Mouse (Mus musculus) midbrain, postnatal 0 days (tissue): ENCODE results near the gene Tdp1. TPM values are rescaled to one million over a fixed set of nuclear protein-coding genes. Genes with fewer than 3 reads are reported as not detected.

Experiments
- ATAC-seq: fragments of 200-750 bp; cut with Nextera tagmentation; 2 replicates; pipeline ENCODE4 v1.8.0; 2017; ENCODE audit warnings: moderate number of reproducible peaks, mild to moderate bottlenecking, moderate TSS enrichment, moderate library complexity; ENCODE audit not compliant: low FRiP score
- DNase-seq: peaks from one replicate; pipeline ENCODE4 v3.0.0-alpha.2; 2015; ENCODE audit warnings: low spot score
- H3K27ac ChIP-seq: fragments of 300-500 bp; sonication (generic); 2 replicates; pipeline ENCODE4 v1.5.1; 2014; ENCODE audit warnings: low read depth, mild to moderate bottlenecking, low read length, mixed read lengths
- H3K27me3 ChIP-seq: fragments of 300-500 bp; sonication (generic); 2 replicates; pipeline ENCODE4 v1.6.1; 2014; ENCODE audit warnings: low read length, control low read depth, mixed read lengths; ENCODE audit not compliant: insufficient read depth
- H3K36me3 ChIP-seq: fragments of 300-500 bp; sonication (generic); 2 replicates; pipeline ENCODE4 v1.6.1; 2014; ENCODE audit warnings: low read length, control low read depth, mixed read lengths; ENCODE audit not compliant: insufficient read depth
- H3K4me1 ChIP-seq: fragments of 300-500 bp; sonication (generic); 2 replicates; pipeline ENCODE4 v1.6.1; 2014; ENCODE audit warnings: mild to moderate bottlenecking, control low read depth, antibody characterized with exemption, low read length, mixed read lengths; ENCODE audit not compliant: insufficient read depth
- H3K4me2 ChIP-seq: fragments of 300-500 bp; sonication (generic); 2 replicates; pipeline ENCODE4 v1.6.1; 2014; ENCODE audit warnings: low read depth, mild to moderate bottlenecking, low read length, mixed read lengths; ENCODE audit not compliant: poor library complexity, severe bottlenecking
- H3K4me3 ChIP-seq: fragments of 300-500 bp; sonication (generic); 2 replicates; pipeline ENCODE4 v1.5.1; 2014; ENCODE audit warnings: low read depth, mild to moderate bottlenecking, low read length, moderate library complexity
- H3K9ac ChIP-seq: fragments of 300-500 bp; sonication (generic); replicated peaks from 2 replicates; pipeline ENCODE4 v1.6.1; 2014; ENCODE audit warnings: mild to moderate bottlenecking, low read length, moderate library complexity, mixed read lengths; ENCODE audit not compliant: poor library complexity, severe bottlenecking
- H3K9me3 ChIP-seq: fragments of 300-500 bp; sonication (generic); 2 replicates; pipeline ENCODE4 v1.6.1; 2016; ENCODE audit warnings: low read length, control low read depth
- CTCF ChIP-seq: IDR thresholded peaks from 2 replicates; pipeline ENCODE4 v1.5.1; 2016; ENCODE audit warnings: antibody characterized with exemption, mild to moderate bottlenecking
- WGBS: fragments of 180-500 bp; shearing (Covaris S2); extraction: QIAGEN DNeasy Blood & Tissue Kit; methylation state at CpG from one replicate; pipeline ENCODE4 v1.1.7; 2014; 5-methylcytosine and 5-hydroxymethylcytosine counted together
- polyA plus RNA-seq: library from polyadenylated mRNA; unstranded; fragments of >200 nt; fragmentation: Nextera tagmentation; extraction: Ambion mirVana; gene quantifications from 2 replicates; pipeline ENCODE4 v1.2.1, GENCODE M21; 2015
- total RNA-seq: library from RNA; depleted of rRNA; stranded (reverse); fragments of >200 nt; gene quantifications from 2 replicates; pipeline ENCODE4 v1.2.3, GENCODE M21; 2014

The Tdp1 gene
- total and polyA plus RNA-seq, 2 experiments from 2014 or later, result 19.0 to 31.8 TPM

DNA sequence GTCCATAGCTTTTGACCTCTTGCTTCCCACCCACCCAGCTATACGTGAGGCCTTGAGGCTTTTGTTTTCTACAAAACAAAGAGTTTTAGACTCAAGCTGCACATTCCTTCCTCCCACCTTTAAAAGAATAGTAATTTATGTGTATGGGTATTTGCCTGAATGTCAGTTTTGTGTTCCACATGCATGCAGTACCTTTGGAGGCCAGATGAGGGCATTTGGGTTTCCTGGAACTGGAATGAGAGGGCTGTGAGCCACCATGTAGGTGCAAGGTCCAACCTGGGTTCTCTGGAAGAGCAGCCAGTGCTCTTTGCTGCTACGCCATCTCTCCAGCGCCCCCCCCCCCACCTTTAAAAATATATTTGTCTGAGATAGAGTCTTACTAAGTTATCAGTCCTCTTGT lies 36.7 kb downstream of the Tdp1 start:
- Histone ChIP-seq H3K4me1 (no peaks in the 10 kb centered on the region), H3K27me3 (no peaks in the 10 kb centered on the region), H3K4me2 (no peak overlapping the region), H3K4me3 (no peak overlapping the region), H3K27ac (no peak overlapping the region), H3K9me3 (no peaks in the 10 kb centered on the region), H3K9ac (no peak overlapping the region), H3K36me3 (peaks cover 8% of the 10 kb centered on the region; the same call in 1 of the 2 replicates)
- no peak for ATAC-seq
- WGBS, result 88% methylated on average over 3 of the region's 3 CpGs
- TF ChIP-seq CTCF, result peak; percentile 73
- no peak for DNase-seq

GRCm38 (mm10) chr12:99923131-99923606 lies 38.9 kb downstream of the Tdp1 start:
- no peak for TF ChIP-seq CTCF
- peak; percentile 79 for DNase-seq

DNA sequence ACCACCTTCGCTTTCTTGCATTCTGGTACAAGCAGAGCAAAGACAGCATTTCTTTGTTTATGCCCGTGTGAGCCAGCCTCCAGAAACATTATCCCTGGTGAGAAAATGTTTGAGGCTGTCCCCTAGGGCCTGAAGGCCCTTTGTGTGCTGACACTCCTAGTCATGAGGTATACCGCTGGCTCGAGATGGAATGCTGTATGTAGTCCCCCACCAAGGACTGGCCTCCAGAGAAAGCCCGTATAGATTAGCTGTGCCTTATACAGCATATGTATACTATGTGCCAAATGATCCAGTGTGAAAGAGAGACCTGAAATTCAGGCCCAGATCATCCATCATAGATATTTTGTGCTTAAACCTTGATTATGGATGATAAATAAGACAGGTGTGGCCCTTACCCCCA lies 39.4 kb downstream of the Tdp1 start:
- ATAC-seq, result peak; percentile 50; the same call in 1 of the 2 replicates
- Histone ChIP-seq H3K4me3 (no peak overlapping the region), H3K4me1 (no peaks in the 10 kb centered on the region), H3K4me2 (no peak overlapping the region), H3K27me3 (no peaks in the 10 kb centered on the region), H3K9me3 (no peaks in the 10 kb centered on the region), H3K27ac (peak overlapping the region; percentile 76), H3K36me3 (peaks cover 12% of the 10 kb centered on the region), H3K9ac (no peak overlapping the region)
- no peak for DNase-seq
- WGBS, result 31% methylated on average over 5 of the region's 5 CpGs
- no peak for TF ChIP-seq CTCF

More at GRCm38 (mm10) chr12:99923131-99923606, 38.9 kb downstream of the Tdp1 start:
- Histone ChIP-seq H3K4me2 (no peak overlapping the region), H3K9ac (no peak overlapping the region), H3K9me3 (no peaks in the 10 kb centered on the region), H3K36me3 (peaks cover 12% of the 10 kb centered on the region), H3K27ac (peak overlapping the region; percentile 76), H3K4me3 (no peak overlapping the region), H3K27me3 (no peaks in the 10 kb centered on the region), H3K4me1 (no peaks in the 10 kb centered on the region)
- ATAC-seq, result peak; percentile 85
- 8% methylated on average over 5 of the region's 5 CpGs for WGBS

- H3K4me1 ChIP-seq, result no peaks in the 10 kb centered on the region
- no peak overlapping the region for H3K27ac ChIP-seq
- no peak overlapping the region for H3K9ac ChIP-seq
- 83% methylated on average over 7 of the region's 7 CpGs for WGBS
- no peaks in the 10 kb centered on the region for H3K9me3 ChIP-seq
- H3K4me2 ChIP-seq, result no peak overlapping the region
- DNase-seq (no peak), ATAC-seq (no peak)
- peaks cover 22% of the 10 kb centered on the region for H3K36me3 ChIP-seq
- no peak overlapping the region for H3K4me3 ChIP-seq
- H3K27me3 ChIP-seq, result no peaks in the 10 kb centered on the region
- TF ChIP-seq CTCF, result no peak
These were observed 44.0 kb downstream of the Tdp1 start for GRCm38 (mm10) chr12:99928311-99928710.

DNA sequence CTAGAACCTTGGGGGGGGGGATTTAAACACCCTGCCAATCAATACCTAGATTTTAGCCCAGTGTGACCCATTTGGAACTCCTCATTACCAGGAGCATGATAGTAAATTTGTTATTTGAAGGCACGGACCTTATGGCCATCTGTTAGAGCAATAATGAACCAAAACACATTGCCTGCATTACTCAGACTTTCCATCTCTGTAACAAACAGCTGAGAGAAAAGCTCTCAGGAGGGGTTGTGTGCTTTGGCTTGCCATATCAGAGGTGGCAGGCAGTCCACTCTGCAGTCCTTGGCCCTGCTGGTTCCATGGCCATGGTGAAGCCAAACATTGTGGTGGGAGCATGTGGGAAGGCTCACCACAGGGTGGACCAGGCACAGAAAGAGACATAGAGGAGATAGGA lies 44.8 kb downstream of the Tdp1 start:
- H3K36me3 ChIP-seq, result peaks cover 22% of the 10 kb centered on the region
- H3K4me3 ChIP-seq, result no peak overlapping the region
- H3K4me2 ChIP-seq, result no peak overlapping the region
- WGBS, result 87% methylated on average over 1 of the region's 1 CpGs
- no peaks in the 10 kb centered on the region for H3K4me1 ChIP-seq
- no peaks in the 10 kb centered on the region for H3K9me3 ChIP-seq
- TF ChIP-seq CTCF, result no peak
- H3K9ac ChIP-seq, result no peak overlapping the region
- no peaks in the 10 kb centered on the region for H3K27me3 ChIP-seq
- DNase-seq (no peak), ATAC-seq (no peak)
- no peak overlapping the region for H3K27ac ChIP-seq

GRCm38 (mm10) chr12:99932245-99932644 lies 47.9 kb downstream of the Tdp1 start:
- no peak overlapping the region for H3K9ac ChIP-seq
- DNase-seq (no peak), ATAC-seq (no peak)
- H3K27ac ChIP-seq, result no peak overlapping the region
- H3K4me1 ChIP-seq, result no peaks in the 10 kb centered on the region
- TF ChIP-seq CTCF, result no peak
- no peak overlapping the region for H3K4me2 ChIP-seq
- H3K9me3 ChIP-seq, result no peaks in the 10 kb centered on the region
- H3K27me3 ChIP-seq, result no peaks in the 10 kb centered on the region
- H3K4me3 ChIP-seq, result no peak overlapping the region
- H3K36me3 ChIP-seq, result peaks cover 31% of the 10 kb centered on the region
- 93% methylated on average over 4 of the region's 4 CpGs for WGBS
